Mouse (Mus musculus) bone marrow macrophage, adult 2 months (primary cell): ENCODE data around the gene Ttl.

Experiments used
- CTCF ChIP-seq: IDR thresholded peaks from 2 replicates; pipeline ENCODE4 v1.5.1; 2012; ENCODE audit warnings: low read depth, mild to moderate bottlenecking, low read length, moderate library complexity
- POLR2A ChIP-seq: IDR thresholded peaks from 2 replicates; pipeline ENCODE4 v1.6.1; 2012; ENCODE audit warnings: mild to moderate bottlenecking, low read depth, low read length, borderline replicate concordance

DNA sequence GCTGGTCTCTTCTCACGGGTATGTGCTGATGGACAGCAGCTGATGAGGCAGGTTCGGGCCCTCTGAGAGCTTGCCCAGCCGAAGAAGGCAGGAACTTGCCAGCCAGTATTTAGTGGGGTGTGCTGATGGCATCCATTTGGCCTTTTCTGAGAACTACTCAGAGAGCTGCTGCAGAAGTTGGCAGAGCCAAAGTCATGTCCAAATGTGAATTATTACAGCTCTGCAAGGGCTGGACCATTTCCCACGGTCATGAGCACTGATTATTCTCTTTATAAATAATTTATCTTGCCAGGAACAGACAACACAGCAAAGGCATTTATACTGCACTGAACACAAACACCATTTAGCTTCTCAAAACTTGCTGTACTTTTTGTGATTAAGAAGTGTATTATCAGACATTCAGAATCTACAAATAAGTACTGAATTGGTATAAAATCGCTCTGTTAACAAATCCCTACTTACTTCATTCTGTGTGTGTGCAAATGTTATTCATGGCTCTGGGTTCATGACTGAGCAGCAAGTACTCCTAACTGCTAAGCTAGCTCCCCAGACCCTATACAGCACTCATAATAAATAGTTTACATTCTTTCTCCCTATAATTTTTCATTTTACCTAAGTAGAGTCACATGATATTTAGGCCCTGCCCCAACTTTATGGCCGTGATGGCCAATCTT is 19.4 kb upstream of the Ttl start:
- TF ChIP-seq POLR2A (no peak), CTCF (no peak)
